Mouse (Mus musculus) E14TG2a.4 (cell line): Measurements from ENCODE around the gene Wnt6.

ENCODE experiments used
- CTCF ChIP-seq: conservative IDR thresholded peaks from 2 replicates; pipeline ENCODE4 v1.5.1; 2014; ENCODE audit warnings: low read length
- NANOG ChIP-seq: IDR thresholded peaks from 2 replicates; pipeline ENCODE4 v1.6.1; 2014; ENCODE audit warnings: borderline replicate concordance, low read length, mixed read lengths

GRCm38 (mm10) chr1:74748643-74749271 lies 22.9 kb upstream of the Wnt6 start, which contains the start of gene Prkag3:
- TF ChIP-seq CTCF (peak; percentile 70), NANOG (no peak)
